Mouse (Mus musculus) c-Kit-positive CD71-negative TER-119-negative erythroid progenitor cells, embryonic 14.5 days (primary cell): ENCODE data around the gene Ifna1.

Source experiments
- DNase-seq: peaks from one replicate; pipeline ENCODE4 v3.0.0-alpha.2; 2013; ENCODE audit warnings: low read depth

The Ifna1 gene

DNA sequence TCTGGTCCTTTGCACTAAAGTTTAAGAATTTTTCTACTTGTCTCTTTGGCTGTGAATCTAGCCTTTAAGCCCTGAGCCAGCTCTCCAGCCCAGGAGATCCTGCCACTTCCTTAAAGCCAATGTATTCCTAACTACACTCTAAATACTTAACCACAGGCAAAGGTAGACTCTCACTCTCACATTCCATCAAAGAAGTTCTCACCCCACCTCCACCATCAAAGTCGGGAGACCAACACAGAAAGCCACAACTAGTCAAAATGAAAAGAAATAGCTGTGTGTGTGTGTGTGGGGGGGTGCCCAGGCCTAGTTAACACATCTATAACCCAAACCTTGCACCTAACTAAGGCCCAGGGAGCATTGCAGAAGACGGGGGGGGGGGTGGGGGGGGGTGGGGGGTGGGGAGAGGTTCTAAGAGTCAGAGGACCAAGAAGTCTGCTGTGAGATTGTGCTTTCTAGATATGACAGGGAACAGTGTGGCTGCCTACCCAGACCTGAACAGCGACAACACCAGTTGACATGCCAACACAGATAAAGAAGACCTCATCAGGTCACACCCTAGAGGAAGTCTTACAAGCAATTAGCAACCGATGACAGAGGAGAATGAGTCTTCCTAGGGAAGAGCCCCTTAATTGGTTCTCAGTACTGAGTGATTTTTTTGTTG is 25.7 kb downstream of the Ifna1 start:
- DNase-seq = no peak

DNA sequence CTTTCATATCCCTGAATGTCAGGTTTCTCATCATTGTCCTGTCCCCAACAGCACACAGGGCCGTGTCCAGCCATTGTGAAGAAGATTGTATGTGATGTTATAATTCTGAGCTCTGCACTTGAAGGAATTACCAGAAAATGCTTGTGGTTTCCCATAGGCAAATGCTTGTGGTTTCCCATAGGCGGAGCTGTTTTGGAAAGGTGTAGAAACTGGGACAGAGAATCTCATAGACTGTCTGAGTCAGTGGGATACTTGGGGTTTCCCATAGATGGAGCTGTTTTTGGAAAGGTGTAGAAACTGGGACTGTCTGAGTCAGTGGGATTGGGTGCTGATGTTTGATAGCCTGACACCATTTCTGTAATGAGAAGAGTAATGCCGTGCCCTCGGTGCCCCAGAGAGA is 26.6 kb downstream of the Ifna1 start:
- DNase-seq = no peak

DNA sequence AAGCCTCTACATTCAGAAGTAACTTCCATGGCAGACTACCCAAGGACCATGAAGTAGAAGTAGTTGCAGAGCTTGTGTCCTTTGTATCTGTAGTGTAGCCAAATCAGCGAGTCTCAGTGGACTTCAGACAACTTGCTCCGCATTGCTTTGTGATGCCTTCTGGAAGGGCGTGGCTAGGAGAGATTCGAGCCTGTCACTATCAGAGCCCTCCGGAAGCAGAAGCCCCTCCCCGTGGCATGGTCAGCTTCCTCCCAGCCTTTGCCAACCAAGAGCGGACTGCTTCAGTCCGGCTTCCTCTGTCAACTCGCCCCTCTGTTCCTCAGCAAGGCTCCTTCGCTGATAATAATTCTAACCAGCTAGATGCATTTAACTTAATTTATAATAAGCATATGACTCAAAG is 28.4 kb downstream of the Ifna1 start:
- DNase-seq = no peak

DNA sequence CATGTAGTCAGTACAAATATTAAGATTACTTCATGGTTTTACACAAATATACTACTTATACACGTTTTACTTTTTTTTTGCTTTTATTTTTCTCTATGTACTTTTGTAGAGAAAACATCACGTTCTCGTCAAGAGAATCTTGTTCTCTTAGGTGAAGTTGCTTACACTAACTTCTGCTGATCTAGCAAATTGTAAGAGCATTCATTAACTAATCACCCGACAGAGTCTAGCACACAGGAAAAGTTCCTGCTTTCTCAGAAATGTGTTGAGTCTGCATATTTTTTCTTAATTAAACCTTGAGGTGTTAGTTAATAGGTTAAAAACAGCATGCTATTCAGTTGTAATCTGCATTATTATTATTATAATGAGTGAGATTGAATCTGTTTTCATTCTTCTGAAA is 28.9 kb downstream of the Ifna1 start:
- no peak for DNase-seq

DNA sequence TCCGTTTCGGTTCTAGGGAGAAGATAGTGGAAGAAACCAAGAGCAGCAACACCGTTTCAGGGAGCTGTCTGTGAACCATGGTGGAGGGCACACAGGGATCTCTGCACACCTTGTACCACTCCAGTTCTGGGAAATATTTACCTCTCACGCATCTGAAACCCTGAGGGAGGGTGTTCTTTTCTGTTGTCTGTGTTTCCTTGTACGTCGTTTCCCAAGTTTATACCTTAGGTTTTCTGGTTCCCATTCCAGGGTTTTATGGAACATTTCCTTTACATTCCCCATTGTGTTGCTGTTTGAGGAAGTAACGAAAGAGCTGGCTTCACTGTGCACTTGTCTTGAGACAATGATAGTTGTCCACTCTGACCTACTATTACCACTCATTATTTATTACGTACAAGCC is 30.2 kb downstream of the Ifna1 start, which contains the start of gene Ifne:
Ifne (minus strand) TSS at position 101 of the 400 bp plus-strand sequence.
- no peak for DNase-seq

DNA sequence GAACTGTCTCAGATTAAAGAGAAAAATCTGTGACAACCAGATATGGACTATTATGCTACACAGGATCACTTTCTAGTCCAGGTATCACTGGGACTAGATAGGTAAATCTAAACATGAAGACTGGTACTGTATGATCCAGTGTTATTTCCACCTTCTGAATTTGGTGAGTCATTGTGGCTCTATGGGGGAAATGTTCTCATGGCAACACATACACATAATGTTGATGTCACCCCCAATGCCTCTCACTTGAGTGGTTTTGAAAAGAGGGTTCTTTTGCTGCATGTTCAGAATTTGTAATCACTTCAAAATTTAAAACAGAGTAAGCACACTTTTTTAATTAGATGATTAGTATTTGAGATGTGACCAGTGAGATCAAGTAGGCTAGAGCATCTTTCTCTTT is 38.3 kb downstream of the Ifna1 start:
- DNase-seq = no peak

DNA sequence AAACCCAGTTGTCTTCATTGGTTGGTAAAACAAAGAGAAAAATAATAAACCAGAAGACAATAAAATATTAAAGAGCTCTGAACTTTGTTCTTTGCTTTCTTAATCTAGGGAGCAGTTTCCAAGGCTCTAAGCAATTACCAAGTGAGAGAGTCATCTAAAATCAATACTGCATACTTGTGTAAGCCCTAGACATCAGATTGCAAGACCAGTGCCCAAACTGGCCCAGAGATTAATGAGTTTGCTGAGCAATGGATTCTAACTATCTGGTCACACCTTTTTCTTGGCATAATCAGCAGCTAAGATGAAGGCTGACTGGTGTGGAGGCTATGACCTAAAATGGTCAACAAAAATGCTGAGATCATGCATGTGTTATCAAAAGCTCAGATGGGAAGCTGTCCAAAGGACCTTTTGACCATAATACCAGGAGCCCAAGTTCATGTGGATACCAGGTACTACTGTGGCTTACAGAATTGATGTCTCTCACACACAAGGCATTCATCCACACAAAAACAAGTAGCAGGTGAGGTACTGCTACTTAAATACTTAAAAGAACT is 43.4 kb downstream of the Ifna1 start:
- no peak for DNase-seq
